ENCODE assay signal across 14 mouse cellular contexts in the genomic region with DNA sequence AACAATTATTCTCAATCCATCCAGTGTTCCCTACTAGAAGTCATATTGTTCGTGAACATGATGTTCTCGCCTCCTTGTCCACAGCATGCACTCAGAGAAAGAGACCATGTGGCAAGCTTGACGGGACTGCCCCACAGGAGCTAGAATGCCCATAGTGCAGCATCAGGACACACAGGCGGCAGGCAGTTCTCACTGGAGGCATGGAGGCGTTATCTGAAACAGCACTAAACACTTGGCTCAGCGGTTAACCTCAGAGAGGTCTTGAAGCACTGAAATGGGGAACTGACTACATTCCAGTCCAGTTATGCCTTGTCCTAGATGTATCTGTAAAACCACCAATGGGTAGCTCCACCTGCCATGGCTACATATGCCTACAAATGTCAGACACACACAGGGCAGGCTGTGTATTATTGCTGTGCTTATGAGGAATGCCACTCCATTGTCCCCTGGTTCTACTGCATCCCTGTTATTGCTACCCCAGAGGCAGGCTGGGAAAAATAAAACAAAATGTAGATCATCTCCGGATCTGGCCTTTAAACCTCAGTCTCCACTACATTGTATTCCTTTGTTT.
DNase-seq lines count a peak whose midpoint lies in the region; ATAC-seq and TF ChIP-seq lines count a peak whose summit lies in the region.
"Had no signal": no experiment of that assay in that cellular context is flagged by ENCODE, and none has a peak within 500 bp of the region (broad histone marks: within the 10 kb centered on the region; RNA-seq: fewer than 3 reads in every experiment).

No protein-coding gene starts in this region.

- H3K9me3 ChIP-seq in hindbrain, embryonic 13.5 days, result no peaks in the 10 kb centered on the region
- no peaks in the 10 kb centered on the region for H3K9me3 ChIP-seq in hindbrain, embryonic 14.5 days (ENCODE audit: control insufficient read depth, low read length)
- no peaks in the 10 kb centered on the region for H3K9me3 ChIP-seq in MEL (replicated peaks; ENCODE audit: insufficient read depth, low read length)
- H3K9me3 ChIP-seq in forebrain, postnatal 0 days (ENCODE audit: low read length), result no peaks in the 10 kb centered on the region
- H3K9me3 ChIP-seq: embryonic facial prominence, embryonic 12.5 days; hindbrain, embryonic 15.5 days; kidney, embryonic 15.5 days had no signal

- H3K4me3 ChIP-seq in hindbrain, embryonic 13.5 days, result no peak overlapping the region
- H3K4me3 ChIP-seq in hindbrain, embryonic 14.5 days (replicated peaks; ENCODE audit: low read length), result no peak overlapping the region
- H3K4me3 ChIP-seq in MEL (ENCODE audit: control insufficient read depth in 1 of 2, insufficient read depth in 1 of 2, low read depth in 2 of 2, low read length in 2 of 2), result peak overlapping the region in 1 of 2 experiments; percentile 6; a peak in 1 of 4 replicates
- H3K4me3 ChIP-seq in forebrain, postnatal 0 days (ENCODE audit: low read depth, low read length), result no peak overlapping the region
- H3K4me3 ChIP-seq: embryonic facial prominence, embryonic 12.5 days; hindbrain, embryonic 15.5 days; kidney, embryonic 15.5 days had no signal

- H3K4me2 ChIP-seq in hindbrain, embryonic 13.5 days, result no peak overlapping the region
- no peak overlapping the region for H3K4me2 ChIP-seq in hindbrain, embryonic 14.5 days (replicated peaks)
- no peak overlapping the region for H3K4me2 ChIP-seq in forebrain, postnatal 0 days (ENCODE audit: low read depth)
- H3K4me2 ChIP-seq: embryonic facial prominence, embryonic 12.5 days; hindbrain, embryonic 15.5 days; kidney, embryonic 15.5 days had no signal

- H3K79me2 ChIP-seq in MEL (ENCODE audit: control insufficient read depth, insufficient read depth, low read length, poor library complexity), result no peaks in the 10 kb centered on the region

- ATAC-seq in hindbrain, embryonic 13.5 days (ENCODE audit: low FRiP score), result no peak
- no peak for ATAC-seq in hindbrain, embryonic 14.5 days (ENCODE audit: low FRiP score)
- peak; percentile 96 to 97 for ATAC-seq in hematopoietic stem cell, adult 5-6 weeks (replicated peaks in 1 of 2; ENCODE audit: insufficient read depth in 1 of 2, low FRiP score in 2 of 2, low TSS enrichment in 1 of 2, low read depth in 1 of 2, poor library complexity in 2 of 2, severe bottlenecking in 2 of 2)
- ATAC-seq in megakaryocyte-erythroid progenitor cell, adult 5-6 weeks (replicated peaks; ENCODE audit: low FRiP score, low TSS enrichment, poor library complexity, severe bottlenecking), result peak; percentile 98
- no peak for ATAC-seq in forebrain, postnatal 0 days

- TF ChIP-seq POLR2A in MEL (IDR thresholded peaks at IDR 0.05; ENCODE audit: control insufficient read depth in 1 of 2, insufficient read depth in 1 of 2, low read depth in 1 of 2, low read length in 2 of 2, poor library complexity in 1 of 2), result no peak

- no peaks in the 10 kb centered on the region for H3K27me3 ChIP-seq in hindbrain, embryonic 13.5 days
- no peaks in the 10 kb centered on the region for H3K27me3 ChIP-seq in hindbrain, embryonic 14.5 days (ENCODE audit: control insufficient read depth, insufficient read depth, low read length)
- H3K27me3 ChIP-seq in MEL (ENCODE audit: control insufficient read depth in 1 of 2, insufficient read depth in 2 of 2, low read length in 2 of 2), result no peaks in the 10 kb centered on the region
- no peaks in the 10 kb centered on the region for H3K27me3 ChIP-seq in forebrain, postnatal 0 days (ENCODE audit: insufficient read depth, low read length)
- H3K27me3 ChIP-seq: embryonic facial prominence, embryonic 12.5 days; hindbrain, embryonic 15.5 days; kidney, embryonic 15.5 days had no signal

- no peak for TF ChIP-seq RAD21 in MEL (IDR thresholded peaks at IDR 0.05; ENCODE audit: low read depth, low read length)

- peaks cover 26% of the 10 kb centered on the region for H3K4me1 ChIP-seq in hindbrain, embryonic 13.5 days (replicated peaks)
- 0 out of 2 replicates have a peak, but pooled peaks cover 12% of the 10 kb centered on the region for H3K4me1 ChIP-seq in hindbrain, embryonic 14.5 days (replicated peaks; ENCODE audit: control insufficient read depth, insufficient read depth, low read length)
- peaks cover 7 to 30% of the 10 kb centered on the region in 2 experiments for H3K4me1 ChIP-seq in MEL (ENCODE audit: control insufficient read depth in 1 of 2, insufficient read depth in 2 of 2, low read length in 2 of 2)
- H3K4me1 ChIP-seq in forebrain, postnatal 0 days (ENCODE audit: insufficient read depth), result peaks cover 7% of the 10 kb centered on the region; the same call in 1 of the 2 replicates

- peak overlapping the region; percentile 8; the same call in 1 of the 2 replicates for H3K27ac ChIP-seq in hindbrain, embryonic 13.5 days
- H3K27ac ChIP-seq in hindbrain, embryonic 14.5 days, result no peak overlapping the region
- H3K27ac ChIP-seq in MEL (ENCODE audit: control insufficient read depth, low read depth, low read length), result peak overlapping the region; percentile 72
- no peak overlapping the region for H3K27ac ChIP-seq in forebrain, postnatal 0 days (ENCODE audit: low read depth, low read length)
- H3K27ac ChIP-seq: embryonic facial prominence, embryonic 12.5 days; hindbrain, embryonic 15.5 days; kidney, embryonic 15.5 days had no signal

- H3K9ac ChIP-seq in hindbrain, embryonic 13.5 days, result no peak overlapping the region
- no peak overlapping the region for H3K9ac ChIP-seq in hindbrain, embryonic 14.5 days
- H3K9ac ChIP-seq in MEL (ENCODE audit: control insufficient read depth, low read depth, low read length, poor library complexity, severe bottlenecking), result no peak overlapping the region
- no peak overlapping the region for H3K9ac ChIP-seq in forebrain, postnatal 0 days
- H3K9ac ChIP-seq: embryonic facial prominence, embryonic 12.5 days; hindbrain, embryonic 15.5 days; kidney, embryonic 15.5 days had no signal

- no peak for DNase-seq in hindbrain, embryonic 14.5 days (ENCODE audit: low spot score)
- peak; percentile 97 for DNase-seq in MEL (ENCODE audit: low read depth, low spot score)
- no peak for DNase-seq in forebrain, postnatal 0 days
- DNase-seq in Muller cell, postnatal 12 days (ENCODE audit: inconsistent ontology term), result no peak
- DNase-seq: cerebellum, postnatal 10 days; gastrocnemius, postnatal 10 days; layer of hippocampus, adult 9-11 months; thymus, postnatal 36 days had no signal

- TF ChIP-seq EP300 in MEL (IDR thresholded peaks at IDR 0.05; ENCODE audit: low read depth in 1 of 2, low read length in 2 of 2), result peak; percentile 96 to 99

- no peaks in the 10 kb centered on the region for H3K36me3 ChIP-seq in hindbrain, embryonic 13.5 days
- no peaks in the 10 kb centered on the region for H3K36me3 ChIP-seq in hindbrain, embryonic 14.5 days (replicated peaks; ENCODE audit: control insufficient read depth, insufficient read depth)
- H3K36me3 ChIP-seq in MEL (ENCODE audit: control insufficient read depth in 1 of 2, insufficient read depth in 2 of 2, low read length in 2 of 2), result peaks cover 0 to 28% of the 10 kb centered on the region in 2 experiments; a peak in 2 of 4 replicates
- H3K36me3 ChIP-seq in forebrain, postnatal 0 days (ENCODE audit: insufficient read depth), result no peaks in the 10 kb centered on the region
- H3K36me3 ChIP-seq: embryonic facial prominence, embryonic 12.5 days; hindbrain, embryonic 15.5 days; kidney, embryonic 15.5 days had no signal

- 82% methylated on average over 7 of the region's 7 CpGs for WGBS in hindbrain, embryonic 13.5 days
- 73% methylated on average over 7 of the region's 7 CpGs for WGBS in hindbrain, embryonic 14.5 days
- WGBS in forebrain, postnatal 0 days, result 89% methylated on average over 7 of the region's 7 CpGs

- no peak for TF ChIP-seq CTCF in MEL (IDR thresholded peaks at IDR 0.05 in 2 of 3, conservative IDR thresholded peaks at IDR 0.05 in 1 of 3; ENCODE audit: control insufficient read depth in 1 of 3, insufficient read depth in 1 of 3, low read depth in 2 of 3, low read length in 3 of 3, poor library complexity in 1 of 3, severe bottlenecking in 1 of 3)
- no peak for TF ChIP-seq CTCF in forebrain, postnatal 0 days (IDR thresholded peaks at IDR 0.05; ENCODE audit: low read depth)

TF ChIP-seq in MEL, 35 proteins besides CTCF, POLR2A, EP300 and RAD21:
- TF ChIP-seq RCOR1 (IDR thresholded peaks at IDR 0.05; ENCODE audit: low read depth, low read length), result peak; percentile 94
- peak; percentile 29; the same call in 1 of the 2 replicates for TF ChIP-seq SIN3A (IDR thresholded peaks at IDR 0.05; ENCODE audit: low read length)
- peak; percentile 99 for TF ChIP-seq TAL1 (IDR thresholded peaks at IDR 0.05; ENCODE audit: low read length)
- peak; percentile 79 for TF ChIP-seq ETS1 (IDR thresholded peaks at IDR 0.05; ENCODE audit: low read depth, low read length)
- TF ChIP-seq ZKSCAN1 (IDR thresholded peaks at IDR 0.05; ENCODE audit: low read depth, low read length), result no peak
- 0 out of 2 replicates have a peak, but pooled peaks have one; percentile 25 for TF ChIP-seq USF1 (IDR thresholded peaks at IDR 0.05; ENCODE audit: low read depth, low read length)
- TF ChIP-seq MXI1 (IDR thresholded peaks at IDR 0.05; ENCODE audit: low read depth, low read length), result peak; percentile 88
- TF ChIP-seq GATA1 (IDR thresholded peaks at IDR 0.05; ENCODE audit: low read depth, low read length), result peak; percentile 96
- peak; percentile 97 for TF ChIP-seq TCF12 (IDR thresholded peaks at IDR 0.05; ENCODE audit: low read depth, low read length)
- TF ChIP-seq HCFC1 (IDR thresholded peaks at IDR 0.05; ENCODE audit: low read depth, low read length), result no peak
- peak; percentile 90 for TF ChIP-seq MYC (IDR thresholded peaks at IDR 0.05; ENCODE audit: low read depth, low read length)
- TF ChIP-seq ZMIZ1 (IDR thresholded peaks at IDR 0.05; ENCODE audit: low read depth, low read length), result no peak
- TF ChIP-seq JUND (IDR thresholded peaks at IDR 0.05; ENCODE audit: low read depth, low read length), result no peak
- TF ChIP-seq UBTF (IDR thresholded peaks at IDR 0.05; ENCODE audit: borderline replicate concordance, insufficient read depth, low read depth, low read length), result 0 out of 2 replicates have a peak, but pooled peaks have one; percentile 78
- TF ChIP-seq POLR2AphosphoS2 (IDR thresholded peaks at IDR 0.05; ENCODE audit: low read length), result no peak
- TF ChIP-seq ELF1 (IDR thresholded peaks at IDR 0.05; ENCODE audit: low read depth, low read length), result no peak
- TF ChIP-seq MAFK (IDR thresholded peaks at IDR 0.05; ENCODE audit: borderline replicate concordance, low read depth, low read length), result peak; percentile 43; the same call in 1 of the 2 replicates
- peak; percentile 45; the same call in 1 of the 2 replicates for TF ChIP-seq MYB (IDR thresholded peaks at IDR 0.05; ENCODE audit: low read depth, low read length)
- TF ChIP-seq TBP (IDR thresholded peaks at IDR 0.05; ENCODE audit: low read depth, low read length), result peak; percentile 94
- peak; percentile 80 for TF ChIP-seq MAX (IDR thresholded peaks at IDR 0.05; ENCODE audit: low read length)

Comparison
In these comparisons a context has a peak if more than half of its experiments do, and no peak if none do; other contexts are left out.
1. H3K27ac ChIP-seq: peak in hindbrain, embryonic 13.5 days (single experiment) and MEL (single experiment); none in hindbrain, embryonic 14.5 days (single experiment) and forebrain, postnatal 0 days (single experiment).
2. ATAC-seq: peak in hematopoietic stem cell, adult 5-6 weeks (2 of 2) and megakaryocyte-erythroid progenitor cell, adult 5-6 weeks (single experiment); none in hindbrain, embryonic 13.5 days (single experiment), hindbrain, embryonic 14.5 days (single experiment) and forebrain, postnatal 0 days (single experiment).